Mouse (Mus musculus) hindbrain, postnatal 0 days (tissue): ENCODE measurements around the gene Birc5. TPM values are rescaled to one million over a fixed set of nuclear protein-coding genes. Genes with fewer than 3 reads are reported as not detected.

ENCODE experiments used
- ATAC-seq: fragments of 200-750 bp; cut with Nextera tagmentation; 2 replicates; pipeline ENCODE4 v1.8.0; 2017; ENCODE audit warnings: mild to moderate bottlenecking, moderate TSS enrichment, moderate library complexity
- DNase-seq: peaks from one replicate; pipeline ENCODE4 v3.0.0-alpha.2; 2015; ENCODE audit warnings: low spot score
- H3K27ac ChIP-seq: fragments of 300-500 bp; sonication (generic); 2 replicates; pipeline ENCODE4 v1.5.1; 2014; ENCODE audit warnings: mild to moderate bottlenecking
- H3K27me3 ChIP-seq: fragments of 300-500 bp; sonication (generic); 2 replicates; pipeline ENCODE4 v1.6.1; 2014; ENCODE audit warnings: low read length, mixed read lengths; ENCODE audit not compliant: insufficient read depth
- H3K36me3 ChIP-seq: fragments of 300-500 bp; sonication (generic); 2 replicates; pipeline ENCODE4 v1.6.1; 2014; ENCODE audit warnings: low read length, mixed read lengths; ENCODE audit not compliant: insufficient read depth
- H3K4me1 ChIP-seq: fragments of 300-500 bp; sonication (generic); 2 replicates; pipeline ENCODE4 v1.6.1; 2014; ENCODE audit warnings: antibody characterized with exemption, low read length, mixed read lengths; ENCODE audit not compliant: insufficient read depth
- H3K4me2 ChIP-seq: fragments of 300-500 bp; sonication (generic); 2 replicates; pipeline ENCODE4 v1.6.1; 2014; ENCODE audit warnings: low read depth, mild to moderate bottlenecking, low read length, moderate library complexity, mixed read lengths
- H3K4me3 ChIP-seq: fragments of 300-500 bp; sonication (generic); 2 replicates; pipeline ENCODE4 v1.5.1; 2014; ENCODE audit warnings: low read length
- H3K9ac ChIP-seq: fragments of 300-500 bp; sonication (generic); replicated peaks from 2 replicates; pipeline ENCODE4 v1.6.1; 2014; ENCODE audit warnings: mild to moderate bottlenecking, low read length, moderate library complexity, mixed read lengths
- H3K9me3 ChIP-seq: fragments of 300-500 bp; sonication (generic); 2 replicates; pipeline ENCODE4 v1.6.1; 2016; ENCODE audit warnings: low read length, mixed read lengths
- CTCF ChIP-seq: IDR thresholded peaks from 2 replicates; pipeline ENCODE4 v1.5.1; 2016; ENCODE audit warnings: antibody characterized with exemption, control low read depth, low read depth
- WGBS: fragments of 180-500 bp; shearing (Covaris S2); extraction: QIAGEN DNeasy Blood & Tissue Kit; methylation state at CpG from one replicate; pipeline ENCODE4 v1.1.7; 2014; 5-methylcytosine and 5-hydroxymethylcytosine counted together
- polyA plus RNA-seq: library from polyadenylated mRNA; unstranded; fragments of >200 nt; fragmentation: Nextera tagmentation; extraction: Ambion mirVana; gene quantifications from 2 replicates; pipeline ENCODE4 v1.2.1, GENCODE M21; 2015
- total RNA-seq: library from RNA; depleted of rRNA; stranded (reverse); fragments of >200 nt; gene quantifications from 2 replicates; pipeline ENCODE4 v1.2.3, GENCODE M21; 2014

The Birc5 gene
- total and polyA plus RNA-seq, 2 experiments from 2014 or later = 14.6 to 45.3 TPM

GRCm38 (mm10) chr11:117820173-117820572, 28.9 kb upstream of the Birc5 start:
- Histone ChIP-seq H3K27me3 (no peaks in the 10 kb centered on the region), H3K27ac (no peak overlapping the region), H3K36me3 (no peaks in the 10 kb centered on the region), H3K9me3 (no peaks in the 10 kb centered on the region), H3K4me3 (no peak overlapping the region), H3K9ac (no peak overlapping the region), H3K4me1 (0 out of 2 replicates have a peak, but pooled peaks cover 5% of the 10 kb centered on the region), H3K4me2 (no peak overlapping the region)
- no peak for DNase-seq
- no peak for ATAC-seq
- 93% methylated on average over 7 of the region's 7 CpGs for WGBS
- TF ChIP-seq CTCF = no peak

- Histone ChIP-seq H3K9me3 (no peaks in the 10 kb centered on the region), H3K36me3 (no peaks in the 10 kb centered on the region), H3K4me1 (peaks cover 9% of the 10 kb centered on the region; the same call in 1 of the 2 replicates), H3K4me3 (no peak overlapping the region), H3K27ac (no peak overlapping the region), H3K4me2 (no peak overlapping the region), H3K9ac (no peak overlapping the region), H3K27me3 (no peaks in the 10 kb centered on the region)
- no peak for TF ChIP-seq CTCF
- WGBS = 90% methylated on average over 9 of the region's 9 CpGs
- ATAC-seq (no peak), DNase-seq (no peak)
Measured at GRCm38 (mm10) chr11:117821868-117822267, 27.2 kb upstream of the Birc5 start.

DNA sequence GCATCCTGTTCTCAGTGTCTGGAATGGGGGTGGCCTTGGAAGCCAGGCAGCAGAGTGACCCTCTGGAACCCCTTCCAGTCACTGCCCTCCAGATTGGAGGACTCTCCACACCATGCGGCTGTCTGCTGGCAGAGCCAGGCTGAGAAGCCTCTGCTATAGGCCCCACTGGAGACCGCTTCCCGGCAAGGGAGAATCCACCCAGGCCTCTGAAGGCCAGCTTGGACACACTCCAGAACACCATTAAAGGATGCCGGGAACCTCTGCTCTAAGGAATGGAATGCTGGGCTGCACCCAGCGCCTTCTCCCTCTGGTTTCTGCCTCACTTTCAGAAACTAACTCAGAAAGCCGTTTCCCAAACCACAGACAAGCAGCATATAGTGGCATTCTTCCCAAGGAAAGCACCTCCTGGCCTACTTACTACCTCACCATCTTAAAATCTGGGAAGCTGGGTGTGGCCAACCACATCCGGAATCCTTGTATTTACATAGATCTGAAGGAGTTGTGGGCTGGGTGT, 26.3 kb upstream of the Birc5 start:
- no peaks in the 10 kb centered on the region for H3K9me3 ChIP-seq
- H3K4me1 ChIP-seq = peaks cover 9% of the 10 kb centered on the region; the same call in 1 of the 2 replicates
- no peaks in the 10 kb centered on the region for H3K36me3 ChIP-seq
- no peak overlapping the region for H3K27ac ChIP-seq
- H3K27me3 ChIP-seq = no peaks in the 10 kb centered on the region
- no peak for TF ChIP-seq CTCF
- H3K4me3 ChIP-seq = no peak overlapping the region
- DNase-seq (no peak), ATAC-seq (no peak)
- WGBS = 56% methylated on average over 7 of the region's 7 CpGs
- no peak overlapping the region for H3K9ac ChIP-seq
- no peak overlapping the region for H3K4me2 ChIP-seq

GRCm38 (mm10) chr11:117823411-117823810, 25.6 kb upstream of the Birc5 start:
- DNase-seq (no peak), ATAC-seq (no peak)
- no peak for TF ChIP-seq CTCF
- Histone ChIP-seq H3K4me2 (no peak overlapping the region), H3K27me3 (no peaks in the 10 kb centered on the region), H3K9ac (no peak overlapping the region), H3K4me1 (peaks cover 9% of the 10 kb centered on the region; the same call in 1 of the 2 replicates), H3K27ac (no peak overlapping the region), H3K9me3 (no peaks in the 10 kb centered on the region), H3K36me3 (no peaks in the 10 kb centered on the region), H3K4me3 (no peak overlapping the region)
- WGBS = 93% methylated on average over 6 of the region's 6 CpGs

- TF ChIP-seq CTCF = peak; percentile 96
- Histone ChIP-seq H3K27ac (no peak overlapping the region), H3K9me3 (no peaks in the 10 kb centered on the region), H3K9ac (no peak overlapping the region), H3K4me3 (peak overlapping the region; percentile 39; the same call in 1 of the 2 replicates), H3K36me3 (no peaks in the 10 kb centered on the region), H3K4me2 (peak overlapping the region; percentile 60), H3K27me3 (no peaks in the 10 kb centered on the region), H3K4me1 (peaks cover 13% of the 10 kb centered on the region)
- WGBS = 11% methylated on average over 23 of the region's 23 CpGs
- ATAC-seq (peak; percentile 87), DNase-seq (peak; percentile 90)
Measured at GRCm38 (mm10) chr11:117824060-117824969, 24.7 kb upstream of the Birc5 start.

DNA sequence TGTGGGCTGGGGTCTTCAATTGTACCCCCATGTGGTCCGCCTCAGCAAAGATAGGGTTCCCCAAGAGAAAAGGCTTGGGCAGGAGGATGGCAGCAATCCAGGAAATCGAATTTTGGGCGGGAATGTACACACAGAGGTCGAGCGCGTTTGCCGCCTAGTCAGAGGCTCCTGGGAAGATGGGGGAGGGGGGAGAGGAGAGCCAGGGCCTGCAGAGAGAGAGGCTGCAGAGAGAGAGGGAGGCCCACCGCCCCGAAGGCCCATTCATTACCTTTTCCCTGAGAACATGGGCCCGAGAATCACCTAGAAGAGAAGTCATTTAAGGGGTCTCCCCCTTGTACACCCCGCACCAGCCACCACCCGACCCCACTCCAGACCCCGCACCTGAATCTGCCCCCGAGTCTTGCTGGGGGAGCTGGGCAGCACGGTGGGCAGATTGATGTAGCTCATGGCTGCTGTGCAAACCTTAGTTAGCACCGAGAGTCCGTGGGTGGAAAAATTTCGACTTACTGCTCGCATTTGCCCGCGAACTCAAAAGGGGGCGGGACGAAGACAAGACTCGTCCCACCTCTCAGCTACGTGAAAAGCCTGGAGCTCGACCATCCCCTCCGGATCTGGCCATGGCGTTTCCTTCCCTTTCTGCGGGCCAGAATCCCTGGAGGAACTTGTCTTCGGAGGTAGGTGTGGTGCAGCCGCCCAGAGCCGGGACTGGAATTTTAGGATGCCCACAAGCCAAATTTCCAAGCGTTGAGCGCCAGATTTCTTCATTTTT, 23.5 kb upstream of the Birc5 start, which contains the start of the genes Afmid and Tk1:
Afmid (plus strand) TSS at position 592 of the 769 bp plus-strand sequence.
Tk1 (minus strand) TSS at position 760 of the 769 bp plus-strand sequence.
- Histone ChIP-seq H3K9ac (peak within 1 kb of the TSS; percentile 40), H3K4me1 (peaks cover 14% of the 10 kb centered on the region), H3K36me3 (no peaks in the 10 kb centered on the region), H3K4me3 (peak within 1 kb of the TSS; percentile 39), H3K27ac (peak within 1 kb of the TSS; percentile 62; the same call in 1 of the 2 replicates), H3K4me2 (peak within 1 kb of the TSS; percentile 60), H3K9me3 (no peaks in the 10 kb centered on the region), H3K27me3 (no peaks in the 10 kb centered on the region)
- DNase-seq (peak; percentile 88), ATAC-seq (peak; percentile 49; the same call in 1 of the 2 replicates)
- under 1% methylated on average over 34 of the region's 34 CpGs for WGBS
- TF ChIP-seq CTCF = no peak
